28 mouse cellular contexts compared by ENCODE assay signal in the genomic region with DNA sequence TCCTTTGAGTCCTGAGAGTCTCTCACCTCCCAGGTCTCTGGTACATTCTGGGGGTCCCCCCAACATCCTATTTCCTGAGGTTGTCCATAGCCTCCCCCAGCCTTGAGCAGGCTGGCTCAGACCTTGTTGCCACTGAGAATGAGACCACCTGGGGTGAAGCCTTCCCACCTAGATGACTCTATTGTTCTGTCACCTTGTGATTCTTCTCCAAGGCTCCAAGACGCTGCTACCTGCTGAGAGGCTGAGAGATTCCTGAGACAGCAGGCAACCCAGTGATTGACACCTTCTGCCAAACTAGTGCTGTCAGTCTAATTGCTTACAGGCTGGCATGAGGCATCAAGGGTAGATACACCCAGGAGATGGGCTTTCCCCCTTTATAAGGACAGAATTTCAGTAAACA. TPM values are rescaled to one million over a fixed set of nuclear protein-coding genes. Genes with fewer than 3 reads are reported as not detected.
A peak's percentile ranks its signal among the peaks of the same experiment; 100 is the strongest.
DNase-seq lines count a peak whose midpoint lies in the region; ATAC-seq lines count a peak whose summit lies in the region.
"Had no signal": no experiment of that assay in that cellular context is flagged by ENCODE, and none has a peak within 500 bp of the region (broad histone marks: within the 10 kb centered on the region; RNA-seq: fewer than 3 reads in every experiment).

No protein-coding gene starts in this region.

- no peaks in the 10 kb centered on the region for H3K9me3 ChIP-seq in liver, embryonic 13.5 days (replicated peaks)
- H3K9me3 ChIP-seq: embryonic facial prominence, embryonic 13.5 days; embryonic facial prominence, embryonic 15.5 days; forebrain, embryonic 10.5 days; forebrain, embryonic 12.5 days; G1E had no signal

- peak overlapping the region; percentile 7 for H3K27ac ChIP-seq in liver, embryonic 13.5 days
- H3K27ac ChIP-seq: embryonic facial prominence, embryonic 13.5 days; embryonic facial prominence, embryonic 15.5 days; forebrain, embryonic 10.5 days; forebrain, embryonic 12.5 days had no signal

- WGBS in liver, embryonic 13.5 days (ENCODE audit: insufficient replicate concordance): 57% methylated on average over 1 of the region's 1 CpGs

- no peak overlapping the region for H3K9ac ChIP-seq in liver, embryonic 13.5 days
- H3K9ac ChIP-seq: embryonic facial prominence, embryonic 13.5 days; embryonic facial prominence, embryonic 15.5 days; forebrain, embryonic 12.5 days had no signal

- H3K4me3 ChIP-seq in liver, embryonic 13.5 days (replicated peaks): no peak overlapping the region
- H3K4me3 ChIP-seq: embryonic facial prominence, embryonic 13.5 days; embryonic facial prominence, embryonic 15.5 days; erythroblast, embryonic 14.5 days; forebrain, embryonic 10.5 days; forebrain, embryonic 12.5 days had no signal

- H3K4me1 ChIP-seq in liver, embryonic 13.5 days (replicated peaks): 0 out of 2 replicates have a peak, but pooled peaks cover 3% of the 10 kb centered on the region
- H3K4me1 ChIP-seq: embryonic facial prominence, embryonic 15.5 days; forebrain, embryonic 10.5 days; forebrain, embryonic 12.5 days had no signal

- no peak overlapping the region for H3K4me2 ChIP-seq in liver, embryonic 13.5 days
- H3K4me2 ChIP-seq: embryonic facial prominence, embryonic 13.5 days; embryonic facial prominence, embryonic 15.5 days; forebrain, embryonic 12.5 days had no signal

- no peak for ATAC-seq in liver, embryonic 13.5 days (ENCODE audit: low read depth)
- ATAC-seq: activated CD4-positive, CD25-positive, alpha-beta regulatory T cell, adult 4 months; CD4-positive, CD25-positive, alpha-beta regulatory T cell, adult 4 months; forebrain, embryonic 14.5 days; forebrain, embryonic 16.5 days; Patski had no signal

- H3K36me3 ChIP-seq in liver, embryonic 13.5 days: peaks cover 29% of the 10 kb centered on the region
- H3K36me3 ChIP-seq: embryonic facial prominence, embryonic 13.5 days; embryonic facial prominence, embryonic 15.5 days; forebrain, embryonic 10.5 days; forebrain, embryonic 12.5 days had no signal

- no peak for DNase-seq in liver, embryonic 13.5 days
- no peak for DNase-seq in liver
- peak; percentile 88 for DNase-seq in R1 (ENCODE audit: low read depth, low spot score)
- no peak for DNase-seq in c-Kit-positive CD71-positive TER-119-positive erythroid progenitor cells, embryonic 14.5 days (ENCODE audit: low spot score)
- DNase-seq in thymus, postnatal 25 days: no peak
- DNase-seq: adrenal gland, adult 8-10 months; adrenal gland, postnatal 14 days; adrenal gland, postnatal 36 days; B cell, adult 2 months; cerebellum, adult 11 months; cerebellum, adult 18-20 months; cerebellum, adult 8-10 months; cerebellum, adult 9-11 months; cerebellum, postnatal 14 days; cerebellum, postnatal 36 days; embryo, embryonic 11 days had no signal

- no peaks in the 10 kb centered on the region for H3K27me3 ChIP-seq in liver, embryonic 13.5 days
- H3K27me3 ChIP-seq: CH12.LX; embryonic facial prominence, embryonic 13.5 days; embryonic facial prominence, embryonic 15.5 days; forebrain, embryonic 12.5 days; Patski had no signal

RNA-seq across cellular contexts. Expression of a gene that starts 21.2 kb away (rescaled TPM):
- polyA plus RNA-seq in liver, embryonic 13.5 days (2015; fragmentation: Nextera tagmentation; extraction: Ambion mirVana): 2,501 and 2,750 TPM in 2 replicates

RNA-seq across cellular contexts. Expression of a gene that starts 44.0 kb away (rescaled TPM):
- 39.1 and 50.0 TPM in 2 replicates for polyA plus RNA-seq in liver, embryonic 13.5 days (2015; fragmentation: Nextera tagmentation; extraction: Ambion mirVana)
- polyA plus RNA-seq: CD4-positive, CD25-positive, alpha-beta regulatory T cell, adult 4 months had no signal
